Mouse (Mus musculus): Measurements from ENCODE around the gene G3bp2.

G3bp2 gene

DNA sequence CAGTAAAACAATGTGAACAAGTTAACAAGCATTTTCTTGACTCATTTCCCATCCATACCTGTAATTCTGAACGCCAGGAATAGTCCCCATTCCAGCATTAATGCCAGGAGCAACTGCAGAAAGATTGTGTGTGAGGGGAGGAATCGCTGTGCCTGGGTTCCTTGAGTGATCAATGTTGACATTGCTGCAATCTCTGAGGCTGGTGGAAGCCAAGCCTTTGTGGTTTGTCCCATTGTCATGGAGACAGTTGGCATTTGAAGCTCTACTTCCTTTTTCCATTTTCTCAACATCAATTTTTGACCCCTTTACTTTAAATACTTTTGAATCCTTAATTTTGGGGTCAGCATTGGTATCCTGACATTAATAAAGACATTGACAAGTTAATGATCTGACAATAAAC is 63.6 kb downstream of the G3bp2 start:
- no peak for DNase-seq (ENCODE audit: inconsistent ontology term)

DNA sequence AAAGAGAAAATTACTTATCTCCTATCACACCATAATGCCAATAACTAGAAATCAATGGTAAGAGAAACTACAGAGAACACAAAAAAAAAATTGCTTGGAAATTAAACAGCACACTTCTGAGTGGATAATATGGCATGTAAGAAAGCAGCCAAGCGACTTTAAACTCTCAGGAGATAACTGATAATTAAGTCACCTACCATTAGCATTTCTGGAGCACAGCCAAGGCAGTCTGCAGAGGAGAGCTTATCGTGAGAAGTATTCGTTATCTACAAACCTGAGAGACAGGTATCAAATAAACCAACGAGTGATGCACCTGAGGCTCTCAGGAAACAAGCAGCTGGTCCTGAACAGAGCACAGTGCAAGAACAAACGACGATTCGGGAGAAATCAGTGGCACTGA is 71.8 kb downstream of the G3bp2 start:
- DNase-seq (ENCODE audit: inconsistent ontology term): no peak

GRCm38 (mm10) chr5:92009827-92010226 is 73.7 kb downstream of the G3bp2 start:
- no peak for DNase-seq (ENCODE audit: inconsistent ontology term)

GRCm38 (mm10) chr5:92003011-92003410 is 80.5 kb downstream of the G3bp2 start:
- DNase-seq (ENCODE audit: inconsistent ontology term): no peak

Data from Muller cell, postnatal 12 days (primary cell).